Mouse (Mus musculus) erythroblast, embryonic 14.5 days (primary cell): ENCODE results near the gene Nfe2.

ENCODE experiments used
- GATA1 ChIP-seq: IDR thresholded peaks from 2 replicates; pipeline ENCODE4 v1.6.1; 2012; ENCODE audit warnings: low read length, inconsistent platforms, mixed read lengths
- TAL1 ChIP-seq: IDR thresholded peaks from 3 replicates; pipeline ENCODE4 v1.6.1; 2012; ENCODE audit warnings: low read length, inconsistent platforms, mixed read lengths

- no peak for TF ChIP-seq GATA1
- no peak for TF ChIP-seq TAL1
Observed at GRCm38 (mm10) chr15:103227022-103227421, 31.2 kb downstream of the Nfe2 start.
